Mouse (Mus musculus) lung, adult 2 months (tissue): ENCODE measurements at regions not wholly inside any gene's neighbourhood (a gene's known extent, or its start where the extent isn't known, plus 50 kb on each side); places are given as distances from the start of the nearest gene placed in this dataset.

Source experiments
- CTCF ChIP-seq: fragments of 200-500 bp; IDR thresholded peaks from 2 replicates; pipeline ENCODE4 v1.5.1; 2011; ENCODE audit warnings: mild to moderate bottlenecking, low read length, control low read depth; ENCODE audit not compliant: insufficient read depth
- POLR2A ChIP-seq: fragments of 200-500 bp; IDR thresholded peaks from 2 replicates; pipeline ENCODE4 v1.6.1; 2011; ENCODE audit warnings: low read depth, mild to moderate bottlenecking, control low read depth, low read length, borderline replicate concordance; ENCODE audit errors: extremely low read depth

- TF ChIP-seq POLR2A (no peak), CTCF (no peak)
These were observed 215.0 kb downstream of the Lpin1 start for GRCm38 (mm10) chr12:16395720-16396119.
